Comparison of ENCODE assay signal across 8 mouse cellular contexts in the genomic region with DNA sequence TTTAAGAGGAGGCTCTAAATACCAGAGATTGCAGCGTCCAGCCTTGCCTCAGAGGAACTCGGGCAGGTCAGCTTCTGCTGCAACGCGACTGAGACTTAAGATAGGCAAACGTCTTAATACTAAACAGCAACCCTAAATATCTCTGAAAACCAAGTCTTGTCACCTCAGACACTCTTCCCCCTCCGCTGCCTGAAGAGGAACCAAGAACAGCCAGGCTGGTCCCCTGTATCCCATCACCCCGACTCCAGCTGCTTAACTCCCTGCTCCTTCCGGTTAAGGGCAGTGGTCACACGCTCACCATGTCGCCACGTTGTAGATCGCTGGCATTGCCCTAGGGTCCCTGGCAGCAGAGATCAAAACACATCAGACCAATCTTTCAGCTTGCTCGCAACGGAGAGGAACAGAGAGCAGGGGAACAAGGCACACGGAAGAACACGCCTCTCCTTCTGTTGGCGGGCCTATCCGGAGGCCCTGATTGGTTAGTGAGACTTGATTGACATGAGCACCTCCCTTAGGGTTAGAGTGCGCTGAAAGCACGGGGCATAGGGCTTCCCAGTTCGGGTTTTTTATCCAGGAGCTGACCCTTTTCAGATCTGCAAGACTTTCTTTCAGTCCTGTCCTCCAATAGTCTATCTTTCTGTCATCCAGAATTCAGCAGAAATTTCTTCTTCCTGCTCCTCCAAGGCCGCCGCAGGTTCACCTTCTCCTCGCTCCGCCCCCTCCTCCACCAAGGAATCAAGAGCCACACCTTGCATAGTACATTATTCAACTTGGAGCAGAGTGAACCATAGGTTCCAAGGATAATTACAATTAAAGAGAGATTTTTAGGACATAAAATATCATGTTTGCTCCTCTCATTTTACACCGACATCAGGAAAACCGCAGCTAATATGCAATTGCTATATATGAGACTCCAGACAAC. TPM values are rescaled to one million over a fixed set of nuclear protein-coding genes. Genes with fewer than 3 reads are reported as not detected.
DNase-seq lines count a peak whose midpoint lies in the region; ATAC-seq and TF ChIP-seq lines count a peak whose summit lies in the region.
"Not testable (repeated sequence)": the region's sequence is repeated elsewhere in the genome, so short reads cannot be mapped to it uniquely, and the experiment has no call there.

Gene Zfp935, minus strand, starts transcription at position 323 of the 922 bp plus-strand sequence.

- H3K36me3 ChIP-seq in G1E (replicated peaks): not testable (repeated sequence)
- peaks cover 22% of the 10 kb centered on the region for H3K36me3 ChIP-seq in hindbrain, embryonic 10.5 days
- H3K36me3 ChIP-seq in lung, embryonic 15.5 days: peaks cover 19% of the 10 kb centered on the region

- ATAC-seq in G1E (ENCODE audit: extremely low read depth, insufficient number of reproducible peaks, low FRiP score, poor library complexity, severe bottlenecking): peak; percentile 85
- peak; percentile 50; the same call in 1 of the 2 replicates for ATAC-seq in frontal cortex, adult (ENCODE audit: low TSS enrichment)
- not testable (repeated sequence) for ATAC-seq in lung, embryonic 15.5 days (ENCODE audit: borderline replicate concordance, extremely low read depth, low FRiP score, low TSS enrichment)

- H3K27ac ChIP-seq in hindbrain, embryonic 10.5 days: peak within 1 kb of the TSS; percentile 77
- H3K27ac ChIP-seq in lung, embryonic 15.5 days: peak within 1 kb of the TSS; percentile 55

- H3K9me3 ChIP-seq in G1E (replicated peaks); lung, embryonic 15.5 days: not testable (repeated sequence)
- peaks cover 24% of the 10 kb centered on the region for H3K9me3 ChIP-seq in hindbrain, embryonic 10.5 days

- H3K4me3 ChIP-seq in G1E (ENCODE audit: low read depth, low read length): peak within 1 kb of the TSS; percentile 68
- peak within 1 kb of the TSS; percentile 54 for H3K4me3 ChIP-seq in hindbrain, embryonic 10.5 days
- H3K4me3 ChIP-seq in lung, embryonic 15.5 days: peak within 1 kb of the TSS; percentile 54

- not testable (repeated sequence) for TF ChIP-seq CTCF in G1E (IDR thresholded peaks at IDR 0.05; ENCODE audit: low read depth, low read length)

- not testable (repeated sequence) for DNase-seq in G1E (ENCODE audit: low spot score)
- DNase-seq in cerebellum, adult 8-10 months: peak; percentile 62
- peak; percentile 21 for DNase-seq in hindbrain, embryonic 10.5 days (ENCODE audit: low spot score)
- DNase-seq in layer of hippocampus, adult 9-10 months (ENCODE audit: low spot score): peak; percentile 68
- peak; percentile 68 for DNase-seq in ovary, adult 18-20 months (ENCODE audit: low spot score)
- peak; percentile 59 to 70 for DNase-seq in thymus, postnatal 10 days (ENCODE audit: low spot score in 2 of 2)

- H3K27me3 ChIP-seq in G1E (ENCODE audit: insufficient read depth, low read length); hindbrain, embryonic 10.5 days (ENCODE audit: insufficient read depth, poor library complexity, severe bottlenecking); lung, embryonic 15.5 days: not testable (repeated sequence)

- peak within 1 kb of the TSS; percentile 51 for H3K4me2 ChIP-seq in lung, embryonic 15.5 days

- H3K4me1 ChIP-seq in G1E (ENCODE audit: insufficient read depth, low read depth, low read length); hindbrain, embryonic 10.5 days (replicated peaks); lung, embryonic 15.5 days: not testable (repeated sequence)

- 6% methylated on average over 27 of the region's 27 CpGs for WGBS in hindbrain, embryonic 10.5 days
- WGBS in lung, embryonic 15.5 days: 4% methylated on average over 27 of the region's 27 CpGs

- H3K9ac ChIP-seq in lung, embryonic 15.5 days: peak within 1 kb of the TSS; percentile 55

RNA-seq across cellular contexts. Expression of gene Zfp935, which starts in this region (rescaled TPM):
- total RNA-seq in G1E (2014; fragmentation: Nextera tagmentation): 1.3 and 6.5 TPM in 2 replicates
- 0.06 TPM in 1 of 2 replicates, not detected in the other for total RNA-seq in G1E (2017)
- 0.29 TPM in 1 of 2 replicates, not detected in the other for polyA plus RNA-seq in G1E (2012)
- polyA plus RNA-seq in hindbrain, embryonic 10.5 days (2016; fragmentation: Nextera tagmentation; extraction: Ambion mirVana): not detected in 2 replicates
- 1.4 TPM in 1 of 2 replicates, not detected in the other for polyA plus RNA-seq in lung, embryonic 15.5 days (2015; fragmentation: Nextera tagmentation; extraction: Ambion mirVana)

Comparison
In these comparisons a context has a peak if more than half of its experiments do, and no peak if none do; other contexts are left out.
1. Peak in DNase-seq, H3K4me3 ChIP-seq and H3K27ac ChIP-seq in hindbrain, embryonic 10.5 days; RNA of the gene not detected or under 1 TPM.